Mouse (Mus musculus): ENCODE data around the gene Hinfp.

DNA sequence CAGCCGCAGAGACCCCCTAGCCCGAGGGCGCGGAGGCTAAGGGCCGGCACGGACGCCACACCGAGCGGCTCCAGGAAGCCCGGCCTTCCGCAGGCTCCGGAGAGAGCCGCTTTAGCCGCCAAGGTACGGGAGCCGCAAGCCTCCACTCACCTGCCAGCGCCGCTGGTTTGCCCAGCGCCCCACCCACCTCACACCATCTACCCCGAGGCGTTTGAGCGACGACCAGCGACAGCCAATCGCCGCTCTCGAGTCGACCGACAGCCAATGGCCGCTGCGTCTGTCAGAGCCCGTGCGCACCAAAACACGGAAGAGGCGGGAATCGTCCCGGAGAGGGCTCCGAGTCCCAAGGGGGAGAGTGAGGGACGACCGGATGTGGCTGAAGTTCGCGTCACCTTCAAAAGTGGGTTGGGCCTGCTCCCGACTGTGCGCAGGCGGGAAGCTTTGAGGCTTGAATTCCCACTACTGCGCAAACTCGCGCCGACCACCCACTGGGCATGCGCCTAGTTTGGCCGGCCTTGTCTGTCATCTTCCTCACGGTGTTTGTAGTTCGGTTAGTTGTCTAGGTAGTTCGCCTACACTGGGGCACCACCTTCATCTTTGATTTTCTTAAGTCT is at the start of gene Hinfp:
- no peak for TF ChIP-seq TAL1 (IDR thresholded peaks at IDR 0.05; ENCODE audit: low read length)
- TF ChIP-seq GATA1 (IDR thresholded peaks at IDR 0.05; ENCODE audit: low read length) = no peak
